Mouse (Mus musculus): ENCODE measurements at regions not wholly inside any gene's neighbourhood (a gene's known extent, or its start where the extent isn't known, plus 50 kb on each side); places are given as distances from the start of the nearest gene placed in this dataset.

- H3K36me3 ChIP-seq (ENCODE audit: control insufficient read depth, insufficient read depth, low read length, poor library complexity, severe bottlenecking): no peaks in the 10 kb centered on the region
- no peaks in the 10 kb centered on the region for H3K4me1 ChIP-seq (ENCODE audit: control insufficient read depth, insufficient read depth, low read length)
- no peaks in the 10 kb centered on the region for H3K9me3 ChIP-seq (replicated peaks; ENCODE audit: control insufficient read depth, insufficient read depth, low read length, poor library complexity, severe bottlenecking)
- H3K4me3 ChIP-seq (ENCODE audit: low read depth, low read length): no peak overlapping the region
- TF ChIP-seq POLR2A (IDR thresholded peaks at IDR 0.05; ENCODE audit: insufficient read depth, low read length) (no peak), EP300 (IDR thresholded peaks at IDR 0.05; ENCODE audit: insufficient read depth, low read depth, low read length) (no peak), CTCF (IDR thresholded peaks at IDR 0.05; ENCODE audit: low read depth, low read length) (no peak)
- no peaks in the 10 kb centered on the region for H3K27me3 ChIP-seq (ENCODE audit: control insufficient read depth, insufficient read depth, low read length, poor library complexity, severe bottlenecking)
- no peak overlapping the region for H3K27ac ChIP-seq (ENCODE audit: insufficient read depth, low read length)
- H3K9ac ChIP-seq (ENCODE audit: low read depth, poor library complexity, severe bottlenecking): no peak overlapping the region
Observed at GRCm38 (mm10) chr11:21019829-21020228, 71.3 kb upstream of the Peli1 start.

GRCm38 (mm10) chr11:21024111-21024510 is 67.0 kb upstream of the Peli1 start:
- Histone ChIP-seq H3K9me3 (replicated peaks; ENCODE audit: control insufficient read depth, insufficient read depth, low read length, poor library complexity, severe bottlenecking) (no peaks in the 10 kb centered on the region), H3K27me3 (ENCODE audit: control insufficient read depth, insufficient read depth, low read length, poor library complexity, severe bottlenecking) (no peaks in the 10 kb centered on the region), H3K9ac (ENCODE audit: low read depth, poor library complexity, severe bottlenecking) (no peak overlapping the region), H3K4me1 (ENCODE audit: control insufficient read depth, insufficient read depth, low read length) (no peaks in the 10 kb centered on the region), H3K27ac (ENCODE audit: insufficient read depth, low read length) (no peak overlapping the region), H3K4me3 (ENCODE audit: low read depth, low read length) (no peak overlapping the region), H3K36me3 (ENCODE audit: control insufficient read depth, insufficient read depth, low read length, poor library complexity, severe bottlenecking) (no peaks in the 10 kb centered on the region)
- TF ChIP-seq POLR2A (IDR thresholded peaks at IDR 0.05; ENCODE audit: insufficient read depth, low read length) (no peak), CTCF (IDR thresholded peaks at IDR 0.05; ENCODE audit: low read depth, low read length) (no peak), EP300 (IDR thresholded peaks at IDR 0.05; ENCODE audit: insufficient read depth, low read depth, low read length) (no peak)

GRCm38 (mm10) chr11:21024521-21024920 is 66.6 kb upstream of the Peli1 start:
- no peak overlapping the region for H3K27ac ChIP-seq (ENCODE audit: insufficient read depth, low read length)
- H3K27me3 ChIP-seq (ENCODE audit: control insufficient read depth, insufficient read depth, low read length, poor library complexity, severe bottlenecking): no peaks in the 10 kb centered on the region
- H3K4me1 ChIP-seq (ENCODE audit: control insufficient read depth, insufficient read depth, low read length): no peaks in the 10 kb centered on the region
- no peak for TF ChIP-seq CTCF (IDR thresholded peaks at IDR 0.05; ENCODE audit: low read depth, low read length)
- H3K9me3 ChIP-seq (replicated peaks; ENCODE audit: control insufficient read depth, insufficient read depth, low read length, poor library complexity, severe bottlenecking): no peaks in the 10 kb centered on the region; the same call in 1 of the 2 replicates
- no peaks in the 10 kb centered on the region for H3K36me3 ChIP-seq (ENCODE audit: control insufficient read depth, insufficient read depth, low read length, poor library complexity, severe bottlenecking)
- H3K4me3 ChIP-seq (ENCODE audit: low read depth, low read length): no peak overlapping the region
- no peak overlapping the region for H3K9ac ChIP-seq (ENCODE audit: low read depth, poor library complexity, severe bottlenecking)

GRCm38 (mm10) chr11:21027299-21027698 is 63.8 kb upstream of the Peli1 start:
- Histone ChIP-seq H3K36me3 (ENCODE audit: control insufficient read depth, insufficient read depth, low read length, poor library complexity, severe bottlenecking) (no peaks in the 10 kb centered on the region), H3K9me3 (replicated peaks; ENCODE audit: control insufficient read depth, insufficient read depth, low read length, poor library complexity, severe bottlenecking) (peaks cover 10% of the 10 kb centered on the region), H3K9ac (ENCODE audit: low read depth, poor library complexity, severe bottlenecking) (no peak overlapping the region), H3K27me3 (ENCODE audit: control insufficient read depth, insufficient read depth, low read length, poor library complexity, severe bottlenecking) (no peaks in the 10 kb centered on the region), H3K4me3 (ENCODE audit: low read depth, low read length) (no peak overlapping the region), H3K27ac (ENCODE audit: insufficient read depth, low read length) (no peak overlapping the region), H3K4me1 (ENCODE audit: control insufficient read depth, insufficient read depth, low read length) (no peaks in the 10 kb centered on the region)
- TF ChIP-seq POLR2A (IDR thresholded peaks at IDR 0.05; ENCODE audit: insufficient read depth, low read length) (no peak), EP300 (IDR thresholded peaks at IDR 0.05; ENCODE audit: insufficient read depth, low read depth, low read length) (no peak), CTCF (IDR thresholded peaks at IDR 0.05; ENCODE audit: low read depth, low read length) (no peak)

DNA sequence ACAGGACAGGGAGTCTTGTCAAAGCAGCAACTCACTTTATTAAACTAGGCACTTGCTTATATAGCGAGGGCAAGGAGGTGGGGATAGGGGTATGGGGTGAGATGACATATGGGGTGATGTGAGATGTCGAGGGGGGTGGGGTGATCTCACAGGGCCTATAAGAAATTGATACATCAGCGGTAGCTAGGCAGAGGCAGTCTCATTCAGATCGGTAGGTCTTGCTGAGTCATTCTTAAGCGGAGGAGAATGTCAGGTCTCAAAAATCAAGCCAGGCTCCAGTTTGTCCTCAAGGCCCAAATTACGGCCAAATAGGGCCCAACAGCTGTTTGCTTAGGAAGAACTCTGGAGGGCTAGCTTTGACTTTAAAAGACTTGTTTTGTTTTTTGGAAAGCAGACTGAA is 60.7 kb upstream of the Peli1 start:
- H3K4me1 ChIP-seq (ENCODE audit: control insufficient read depth, insufficient read depth, low read length): no peaks in the 10 kb centered on the region
- H3K27me3 ChIP-seq (ENCODE audit: control insufficient read depth, insufficient read depth, low read length, poor library complexity, severe bottlenecking): no peaks in the 10 kb centered on the region
- TF ChIP-seq EP300 (IDR thresholded peaks at IDR 0.05; ENCODE audit: insufficient read depth, low read depth, low read length): no peak
- no peak for TF ChIP-seq CTCF (IDR thresholded peaks at IDR 0.05; ENCODE audit: low read depth, low read length)
- no peak for TF ChIP-seq POLR2A (IDR thresholded peaks at IDR 0.05; ENCODE audit: insufficient read depth, low read length)
- no peaks in the 10 kb centered on the region for H3K36me3 ChIP-seq (ENCODE audit: control insufficient read depth, insufficient read depth, low read length, poor library complexity, severe bottlenecking)
- H3K27ac ChIP-seq (ENCODE audit: insufficient read depth, low read length): no peak overlapping the region
- H3K9me3 ChIP-seq (replicated peaks; ENCODE audit: control insufficient read depth, insufficient read depth, low read length, poor library complexity, severe bottlenecking): peaks cover 10% of the 10 kb centered on the region
- no peak overlapping the region for H3K4me3 ChIP-seq (ENCODE audit: low read depth, low read length)
- no peak overlapping the region for H3K9ac ChIP-seq (ENCODE audit: low read depth, poor library complexity, severe bottlenecking)

DNA sequence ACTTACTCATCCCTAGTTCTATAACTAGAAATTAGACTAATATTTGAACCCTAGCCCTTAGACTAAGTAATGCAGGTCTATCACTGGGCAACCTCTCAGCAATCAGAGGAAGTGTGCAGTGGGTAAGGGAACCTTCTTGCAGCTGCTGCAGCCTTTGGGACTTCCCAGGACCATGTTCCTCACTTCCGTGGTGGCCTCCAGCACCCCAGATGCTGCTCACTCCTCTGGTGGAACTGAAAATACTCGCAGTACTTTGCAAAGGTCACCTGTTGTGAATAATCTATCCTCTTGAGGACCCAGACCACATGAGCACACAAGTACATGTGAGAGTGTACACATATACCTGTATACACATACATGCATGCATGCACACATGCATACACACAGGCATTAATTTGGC is 59.3 kb upstream of the Peli1 start:
- no peak overlapping the region for H3K9ac ChIP-seq (ENCODE audit: low read depth, poor library complexity, severe bottlenecking)
- no peaks in the 10 kb centered on the region for H3K36me3 ChIP-seq (ENCODE audit: control insufficient read depth, insufficient read depth, low read length, poor library complexity, severe bottlenecking)
- TF ChIP-seq CTCF (IDR thresholded peaks at IDR 0.05; ENCODE audit: low read depth, low read length): no peak
- TF ChIP-seq EP300 (IDR thresholded peaks at IDR 0.05; ENCODE audit: insufficient read depth, low read depth, low read length): no peak
- no peak for TF ChIP-seq POLR2A (IDR thresholded peaks at IDR 0.05; ENCODE audit: insufficient read depth, low read length)
- peaks cover 10% of the 10 kb centered on the region for H3K9me3 ChIP-seq (replicated peaks; ENCODE audit: control insufficient read depth, insufficient read depth, low read length, poor library complexity, severe bottlenecking)
- H3K4me3 ChIP-seq (ENCODE audit: low read depth, low read length): no peak overlapping the region
- no peaks in the 10 kb centered on the region for H3K4me1 ChIP-seq (ENCODE audit: control insufficient read depth, insufficient read depth, low read length)
- no peaks in the 10 kb centered on the region for H3K27me3 ChIP-seq (ENCODE audit: control insufficient read depth, insufficient read depth, low read length, poor library complexity, severe bottlenecking)
- H3K27ac ChIP-seq (ENCODE audit: insufficient read depth, low read length): no peak overlapping the region

All from ES-Bruce4 (cell line).